Mouse (Mus musculus) ES-E14 (cell line): ENCODE results near the gene Mark2.

Source experiments
- CHD2 ChIP-seq: IDR thresholded peaks from 2 replicates; pipeline ENCODE4 v1.6.1; 2014; ENCODE audit warnings: mild to moderate bottlenecking, low read depth, low read length, inconsistent platforms
- HCFC1 ChIP-seq: IDR thresholded peaks from 2 replicates; pipeline ENCODE4 v1.6.1; 2012; ENCODE audit warnings: low read length, inconsistent platforms, borderline replicate concordance; ENCODE audit not compliant: insufficient read depth
- MAFK ChIP-seq: IDR thresholded peaks from 2 replicates; pipeline ENCODE4 v1.6.1; 2014; ENCODE audit warnings: mild to moderate bottlenecking, low read depth, low read length, inconsistent platforms; ENCODE audit not compliant: insufficient read depth
- ZC3H11A ChIP-seq: IDR thresholded peaks from 2 replicates; pipeline ENCODE4 v1.6.1; 2012; ENCODE audit warnings: low read depth, mild to moderate bottlenecking, inconsistent platforms, low read length, borderline replicate concordance
- ZNF384 ChIP-seq: IDR thresholded peaks from 2 replicates; pipeline ENCODE4 v1.6.1; 2012; ENCODE audit warnings: low read depth, low read length, inconsistent platforms

- TF ChIP-seq CHD2 (no peak), HCFC1 (peak; percentile 38; the same call in 1 of the 2 replicates), ZC3H11A (no peak), ZNF384 (no peak), MAFK (no peak)
Observed at GRCm38 (mm10) chr19:7267781-7268721, 73.6 kb downstream of the Mark2 start.
